Mouse (Mus musculus) heart, embryonic 16.5 days (tissue): ENCODE results near the gene Adgrl3. TPM values are rescaled to one million over a fixed set of nuclear protein-coding genes. Genes with fewer than 3 reads are reported as not detected.

ENCODE experiments used
- ATAC-seq: fragments of 200-750 bp; cut with Nextera tagmentation; replicated peaks from 2 replicates; pipeline ENCODE4 v1.8.0; 2017; ENCODE audit warnings: moderate number of reproducible peaks; ENCODE audit not compliant: insufficient read depth, low FRiP score; ENCODE audit errors: extremely low read depth
- H3K27ac ChIP-seq: fragments of 300-500 bp; sonication (generic); 2 replicates; pipeline ENCODE4 v1.5.1; 2014; ENCODE audit warnings: mild to moderate bottlenecking, low read length, control low read depth, moderate library complexity
- H3K27me3 ChIP-seq: fragments of 300-500 bp; sonication (generic); 2 replicates; pipeline ENCODE4 v1.6.1; 2014; ENCODE audit warnings: low read length, mixed read lengths; ENCODE audit not compliant: control insufficient read depth, insufficient read depth
- H3K36me3 ChIP-seq: fragments of 300-500 bp; sonication (generic); 2 replicates; pipeline ENCODE4 v1.6.1; 2014; ENCODE audit not compliant: control insufficient read depth, insufficient read depth
- H3K4me1 ChIP-seq: fragments of 300-500 bp; sonication (generic); 2 replicates; pipeline ENCODE4 v1.6.1; 2014; ENCODE audit warnings: low read length, mixed read lengths; ENCODE audit not compliant: control insufficient read depth, insufficient read depth
- H3K4me2 ChIP-seq: fragments of 300-500 bp; sonication (generic); 2 replicates; pipeline ENCODE4 v1.6.1; 2014; ENCODE audit warnings: low read depth, mild to moderate bottlenecking, control low read depth, low read length
- H3K4me3 ChIP-seq: fragments of 300-500 bp; sonication (generic); 2 replicates; pipeline ENCODE4 v1.5.1; 2014; ENCODE audit warnings: mild to moderate bottlenecking, control low read depth, low read length
- H3K9ac ChIP-seq: fragments of 300-500 bp; sonication (generic); 2 replicates; pipeline ENCODE4 v1.6.1; 2014; ENCODE audit warnings: low read length, control low read depth
- H3K9me3 ChIP-seq: fragments of 300-500 bp; sonication (generic); replicated peaks from 2 replicates; pipeline ENCODE4 v1.6.1; 2016; ENCODE audit warnings: low read length; ENCODE audit not compliant: control insufficient read depth
- WGBS: fragments of 180-500 bp; shearing (Covaris S2); extraction: QIAGEN DNeasy Blood & Tissue Kit; methylation state at CpG from one replicate; pipeline ENCODE4 v1.1.7; 2014; 5-methylcytosine and 5-hydroxymethylcytosine counted together
- microRNA-seq: library from miRNA; unstranded; fragments of <30 nt; microRNA quantifications from one replicate; pipeline ENCODE4, GENCODE M21; 2017
- polyA plus RNA-seq: library from polyadenylated mRNA; unstranded; fragments of >200 nt; fragmentation: Nextera tagmentation; extraction: Ambion mirVana; gene quantifications from 2 replicates; pipeline ENCODE4 v1.2.1, GENCODE M21; 2015

The Adgrl3 gene
- polyA plus RNA-seq, 1 experiment from 2014 or later, result 3.6 TPM

DNA sequence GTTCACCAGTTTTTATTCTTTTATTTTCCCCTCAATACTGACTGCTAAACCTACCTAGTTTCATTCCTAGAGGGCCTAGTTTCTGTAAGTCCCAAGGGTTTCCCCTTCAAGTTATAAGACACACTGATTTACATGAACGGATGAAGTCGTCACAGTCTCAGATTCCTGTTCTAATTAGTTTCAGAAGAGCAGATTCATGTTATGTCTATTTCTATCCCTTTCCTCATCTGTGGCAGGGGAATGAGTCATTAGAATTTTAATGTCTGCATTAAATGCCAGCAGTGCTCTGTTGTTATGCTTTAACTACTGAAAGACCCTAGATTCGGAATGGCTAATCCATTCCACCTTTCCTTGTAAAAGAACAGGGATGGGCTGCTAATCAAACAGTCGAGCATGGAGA lies 823.9 kb downstream of the Adgrl3 start:
- Histone ChIP-seq H3K9ac (no peak overlapping the region), H3K4me3 (no peak overlapping the region), H3K4me2 (no peak overlapping the region), H3K36me3 (no peaks in the 10 kb centered on the region), H3K27me3 (no peaks in the 10 kb centered on the region), H3K27ac (no peak overlapping the region), H3K9me3 (no peaks in the 10 kb centered on the region), H3K4me1 (no peaks in the 10 kb centered on the region)
- 58% methylated on average over 4 of the region's 4 CpGs for WGBS
- no peak for ATAC-seq

DNA sequence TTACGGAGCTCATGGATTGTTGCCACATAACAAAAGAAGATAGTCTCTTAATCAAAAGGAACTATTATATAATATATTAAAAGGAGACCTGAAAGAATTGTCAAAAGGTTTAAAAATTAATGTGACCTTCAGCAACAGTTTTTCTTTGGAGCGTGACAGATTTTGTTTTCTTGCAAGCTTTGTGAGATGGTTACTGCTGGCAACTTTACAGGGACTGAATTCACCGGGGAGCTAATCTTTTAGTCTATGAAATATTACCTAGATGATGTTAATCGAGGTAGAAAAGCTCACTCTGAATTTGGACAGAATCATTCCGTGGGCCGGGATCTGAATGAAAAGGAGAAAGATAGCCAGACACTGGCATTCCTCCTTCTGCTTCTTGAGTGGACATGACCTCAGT lies 850.4 kb downstream of the Adgrl3 start:
- 83% methylated on average over 6 of the region's 6 CpGs for WGBS
- Histone ChIP-seq H3K36me3 (no peaks in the 10 kb centered on the region), H3K27me3 (no peaks in the 10 kb centered on the region), H3K9me3 (no peaks in the 10 kb centered on the region), H3K9ac (no peak overlapping the region), H3K27ac (no peak overlapping the region), H3K4me2 (no peak overlapping the region), H3K4me3 (no peak overlapping the region), H3K4me1 (no peaks in the 10 kb centered on the region)
- ATAC-seq, result no peak

Small RNAs within 50 kb of the gene (microRNA-seq; reads per million reads assigned to microRNA genes)
- not detected for gene Gm22048
